Mouse (Mus musculus) CH12.LX (cell line): ENCODE measurements at regions not wholly inside any gene's neighbourhood (a gene's known extent, or its start where the extent isn't known, plus 50 kb on each side); places are given as distances from the start of the nearest gene placed in this dataset.

Source experiments
- CTCF ChIP-seq, 2 experiments: IDR thresholded peaks in 1 of 2; conservative IDR thresholded peaks in 1 of 2; 2 replicates each; pipeline ENCODE4 v1.5.1; 2011 to 2012; ENCODE audit warnings: low read depth in 2 of 2, low read length in 2 of 2, improper control_type of control experiment in 1 of 2, inconsistent platforms in 1 of 2, mild to moderate bottlenecking in 1 of 2, moderate library complexity in 1 of 2
- HCFC1 ChIP-seq: IDR thresholded peaks from 2 replicates; pipeline ENCODE4 v1.6.1; 2012; ENCODE audit warnings: low read depth, mild to moderate bottlenecking, inconsistent platforms, low read length, improper control_type of control experiment
- MAZ ChIP-seq: IDR thresholded peaks from 2 replicates; pipeline ENCODE4 v1.6.1; 2012; ENCODE audit warnings: low read depth, mild to moderate bottlenecking, inconsistent platforms, low read length, improper control_type of control experiment, moderate library complexity
- POLR2A ChIP-seq: IDR thresholded peaks from 2 replicates; pipeline ENCODE4 v1.6.1; 2011; ENCODE audit warnings: low read depth, mild to moderate bottlenecking, improper control_type of control experiment, low read length
- RAD21 ChIP-seq: IDR thresholded peaks from 2 replicates; pipeline ENCODE4 v1.6.1; 2011; ENCODE audit warnings: low read depth, mild to moderate bottlenecking, low read length, improper control_type of control experiment, moderate library complexity
- ZKSCAN1 ChIP-seq: IDR thresholded peaks from 2 replicates; pipeline ENCODE4 v1.6.1; 2012; ENCODE audit warnings: low read depth, inconsistent platforms, low read length, improper control_type of control experiment, borderline replicate concordance
- ZNF384 ChIP-seq: IDR thresholded peaks from 2 replicates; pipeline ENCODE4 v1.6.1; 2012; ENCODE audit warnings: low read depth, low read length, improper control_type of control experiment, inconsistent platforms

DNA sequence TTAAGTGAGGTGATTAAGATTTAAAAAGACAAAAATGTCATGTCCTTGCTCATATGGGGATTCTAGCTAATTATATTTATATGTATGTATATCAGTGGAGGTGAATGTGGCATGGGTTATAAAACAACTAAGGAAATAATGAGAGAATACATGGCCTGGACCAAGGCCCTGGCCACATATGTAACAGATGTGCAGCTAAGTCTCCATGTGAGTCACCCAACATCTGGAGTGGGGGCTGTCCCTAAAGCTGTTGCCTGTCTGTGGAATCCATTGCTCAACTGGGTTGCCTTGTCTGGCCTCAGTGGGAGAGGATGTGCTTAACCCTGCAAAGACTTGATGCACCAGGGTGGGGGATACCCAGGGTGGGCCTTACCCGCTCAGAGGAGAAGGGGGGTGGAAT lies 551.5 kb upstream of the Fbxo33 start:
- no peak for TF ChIP-seq ZKSCAN1
- TF ChIP-seq POLR2A = no peak
- no peak for TF ChIP-seq CTCF (conservative IDR thresholded peaks at IDR 0.05 in 1 of 2, IDR thresholded peaks at IDR 0.05 in 1 of 2; ENCODE audit: low read depth in 2 of 2, low read length in 2 of 2)
- TF ChIP-seq MAZ = no peak
- no peak for TF ChIP-seq HCFC1
- TF ChIP-seq RAD21 = no peak
- TF ChIP-seq ZNF384 = no peak
